8 mouse cellular contexts compared by ENCODE assay signal in the genomic region with DNA sequence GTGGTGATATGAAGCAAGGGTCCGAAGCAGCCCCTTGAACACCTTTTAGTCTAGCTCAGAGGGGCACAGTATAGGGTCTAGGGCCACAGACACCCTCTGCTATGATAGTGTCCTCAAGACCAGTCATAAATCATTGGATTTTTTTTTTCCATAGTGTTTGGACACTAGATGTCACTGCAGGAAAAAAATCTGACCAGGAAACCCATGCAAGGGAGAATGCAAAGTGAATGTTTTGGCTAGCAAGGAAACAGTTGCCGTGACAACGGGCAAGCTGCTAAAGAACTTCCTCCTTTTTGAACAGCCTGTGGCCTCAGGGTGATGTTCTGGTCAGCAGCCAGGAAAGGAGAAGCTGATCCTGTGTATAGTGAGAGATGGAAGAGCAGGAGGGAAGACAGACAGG.
DNase-seq lines count a peak whose midpoint lies in the region; ATAC-seq and TF ChIP-seq lines count a peak whose summit lies in the region.

No protein-coding gene starts in this region.

- TF ChIP-seq POLR2A in brain, embryonic 14.5 days (IDR thresholded peaks at IDR 0.05; ENCODE audit: borderline replicate concordance, extremely low read depth, insufficient read depth, insufficient read length, poor library complexity, severe bottlenecking), result no peak

- 0 out of 2 replicates have a peak, but pooled peaks have one; percentile 42 for ATAC-seq in forebrain, embryonic 11.5 days (replicated peaks; ENCODE audit: low FRiP score)
- ATAC-seq in lung, embryonic 14.5 days (ENCODE audit: insufficient read depth), result peak; percentile 81; the same call in 1 of the 2 replicates

- no peak overlapping the region for H3K9ac ChIP-seq in ES-E14 (ENCODE audit: insufficient read depth, low read depth, low read length, poor library complexity, severe bottlenecking)
- no peak overlapping the region for H3K9ac ChIP-seq in forebrain, embryonic 11.5 days (ENCODE audit: low read length)
- H3K9ac ChIP-seq in lung, embryonic 14.5 days, result no peak overlapping the region

- no peak overlapping the region for H3K4me2 ChIP-seq in forebrain, embryonic 11.5 days (ENCODE audit: low read depth, low read length, severe bottlenecking)
- H3K4me2 ChIP-seq in lung, embryonic 14.5 days, result no peak overlapping the region

- H3K27me3 ChIP-seq in forebrain, embryonic 11.5 days (ENCODE audit: control insufficient read depth, insufficient read depth, low read length), result no peaks in the 10 kb centered on the region
- no peaks in the 10 kb centered on the region for H3K27me3 ChIP-seq in lung, embryonic 14.5 days (ENCODE audit: insufficient read depth, low read length)

- intact Hi-C loops in heart, postnatal 25 days (cut with DNase I), result loop anchor here (1.0 to 10.0 kb wide), 5 partner anchors 87 to 710 kb away; no protein-coding TSS in a partner anchor

- H3K4me1 ChIP-seq in ES-E14 (ENCODE audit: control insufficient read depth in 2 of 2, insufficient read depth in 2 of 2, low read length in 2 of 2, poor library complexity in 1 of 2), result no peaks in the 10 kb centered on the region
- no peaks in the 10 kb centered on the region; the same call in 1 of the 2 replicates for H3K4me1 ChIP-seq in forebrain, embryonic 11.5 days (replicated peaks; ENCODE audit: control insufficient read depth, insufficient read depth, low read length)
- H3K4me1 ChIP-seq in lung, embryonic 14.5 days (ENCODE audit: insufficient read depth), result no peaks in the 10 kb centered on the region

- DNase-seq in ES-E14 (ENCODE audit: low read depth, low spot score), result peak; percentile 27
- peak; percentile 95 for DNase-seq in brain, embryonic 14.5 days (ENCODE audit: low read depth)
- DNase-seq in forebrain, embryonic 11.5 days (ENCODE audit: low spot score), result peak; percentile 72
- DNase-seq in heart, postnatal 25 days (ENCODE audit: low spot score), result peak; percentile 36
- DNase-seq in layer of hippocampus, adult 11-12 months (ENCODE audit: low spot score), result peak; percentile 84
- DNase-seq in lung, embryonic 14.5 days, result peak; percentile 89
- peak; percentile 49 for DNase-seq in retina, adult 2 months (ENCODE audit: low read depth, low spot score)
- DNase-seq in natural killer cell, adult 2 months (ENCODE audit: low spot score in 2 of 2), result no peak

- H3K36me3 ChIP-seq in ES-E14 (ENCODE audit: control insufficient read depth, insufficient read depth, low read length, poor library complexity, severe bottlenecking), result no peaks in the 10 kb centered on the region
- H3K36me3 ChIP-seq in forebrain, embryonic 11.5 days (ENCODE audit: control insufficient read depth, insufficient read depth, low read length), result no peaks in the 10 kb centered on the region
- no peaks in the 10 kb centered on the region for H3K36me3 ChIP-seq in lung, embryonic 14.5 days (ENCODE audit: insufficient read depth)

- H3K4me3 ChIP-seq in ES-E14 (ENCODE audit: insufficient read depth in 1 of 2, low read depth in 1 of 2, low read length in 2 of 2, poor library complexity in 1 of 2, severe bottlenecking in 1 of 2), result no peak overlapping the region
- no peak overlapping the region for H3K4me3 ChIP-seq in forebrain, embryonic 11.5 days (ENCODE audit: low read depth, low read length)
- H3K4me3 ChIP-seq in lung, embryonic 14.5 days (ENCODE audit: low read depth, low read length), result no peak overlapping the region

- no peaks in the 10 kb centered on the region for H3K9me3 ChIP-seq in ES-E14 (ENCODE audit: control insufficient read depth, insufficient read depth, low read depth, low read length)
- no peaks in the 10 kb centered on the region for H3K9me3 ChIP-seq in forebrain, embryonic 11.5 days (ENCODE audit: control insufficient read depth, low read length)
- no peaks in the 10 kb centered on the region for H3K9me3 ChIP-seq in lung, embryonic 14.5 days (ENCODE audit: low read depth, low read length)

- H3K27ac ChIP-seq in ES-E14 (ENCODE audit: insufficient read depth, low read depth, low read length, poor library complexity, severe bottlenecking), result no peak overlapping the region
- no peak overlapping the region for H3K27ac ChIP-seq in forebrain, embryonic 11.5 days (ENCODE audit: low read depth, low read length)
- H3K27ac ChIP-seq in lung, embryonic 14.5 days (ENCODE audit: low read depth), result no peak overlapping the region

- WGBS in forebrain, embryonic 11.5 days, result 51% methylated on average over 3 of the region's 3 CpGs
- WGBS in lung, embryonic 14.5 days, result 27% methylated on average over 3 of the region's 3 CpGs

- in situ Hi-C loops in ES-E14 (cut with MboI; ENCODE audit: low sequenced_read_pairs in 2 of 2, unreplicated experiment in 2 of 2), result no loop called here

- peak; percentile 39; the same call in 1 of the 2 replicates for TF ChIP-seq CTCF in brain, embryonic 14.5 days (IDR thresholded peaks at IDR 0.05; ENCODE audit: borderline replicate concordance, extremely low read depth, insufficient read depth, insufficient read length)
- TF ChIP-seq CTCF in lung, embryonic 14.5 days (IDR thresholded peaks at IDR 0.05; ENCODE audit: low read depth), result peak; percentile 68

TF ChIP-seq in ES-E14, 5 proteins besides CTCF, POLR2A, EP300 and RAD21:
- no peak for TF ChIP-seq CHD2 (IDR thresholded peaks at IDR 0.05; ENCODE audit: low read depth, low read length)
- no peak for TF ChIP-seq ZNF384 (IDR thresholded peaks at IDR 0.05; ENCODE audit: low read depth, low read length)
- TF ChIP-seq MAFK (IDR thresholded peaks at IDR 0.05; ENCODE audit: insufficient read depth, low read depth, low read length), result no peak
- no peak for TF ChIP-seq HCFC1 (IDR thresholded peaks at IDR 0.05; ENCODE audit: borderline replicate concordance, insufficient read depth, low read length)
- no peak for TF ChIP-seq ZC3H11A (IDR thresholded peaks at IDR 0.05; ENCODE audit: borderline replicate concordance, low read depth, low read length)

Comparison
In these comparisons a context has a peak if more than half of its experiments do, and no peak if none do; other contexts are left out.
1. DNase-seq: peak in ES-E14 (single experiment), brain, embryonic 14.5 days (single experiment), forebrain, embryonic 11.5 days (single experiment), heart, postnatal 25 days (single experiment), layer of hippocampus, adult 11-12 months (single experiment), lung, embryonic 14.5 days (single experiment) and retina, adult 2 months (single experiment); none in natural killer cell, adult 2 months (0 of 2).